Mouse (Mus musculus) heart, embryonic 11.5 days (tissue): ENCODE data around the gene Psmg1. TPM values are rescaled to one million over a fixed set of nuclear protein-coding genes. Genes with fewer than 3 reads are reported as not detected.
"Not testable (repeated sequence)": the region's sequence is repeated elsewhere in the genome, so short reads cannot be mapped to it uniquely, and the experiment has no call there.

Experiments
- ATAC-seq: fragments of 200-750 bp; cut with Nextera tagmentation; replicated peaks from 2 replicates; pipeline ENCODE4 v1.8.0; 2017; ENCODE audit warnings: moderate library complexity; ENCODE audit not compliant: insufficient number of reproducible peaks, low FRiP score, low TSS enrichment
- H3K27ac ChIP-seq: fragments of 300-500 bp; sonication (generic); 2 replicates; pipeline ENCODE4 v1.5.1; 2014; ENCODE audit warnings: mild to moderate bottlenecking, low read depth, low read length
- H3K27me3 ChIP-seq: fragments of 300-500 bp; sonication (generic); 2 replicates; pipeline ENCODE4 v1.6.1; 2014; ENCODE audit warnings: mild to moderate bottlenecking, low read length, mixed read lengths; ENCODE audit not compliant: control insufficient read depth, insufficient read depth
- H3K36me3 ChIP-seq: fragments of 300-500 bp; sonication (generic); 2 replicates; pipeline ENCODE4 v1.6.1; 2014; ENCODE audit warnings: mild to moderate bottlenecking, low read length, moderate library complexity, mixed read lengths; ENCODE audit not compliant: control insufficient read depth, insufficient read depth
- H3K4me1 ChIP-seq: fragments of 300-500 bp; sonication (generic); 2 replicates; pipeline ENCODE4 v1.6.1; 2014; ENCODE audit warnings: low read length; ENCODE audit not compliant: control insufficient read depth, insufficient read depth
- H3K4me2 ChIP-seq: fragments of 300-500 bp; sonication (generic); 2 replicates; pipeline ENCODE4 v1.6.1; 2014; ENCODE audit warnings: mild to moderate bottlenecking, moderate library complexity
- H3K4me3 ChIP-seq: fragments of 300-500 bp; sonication (generic); 2 replicates; pipeline ENCODE4 v1.5.1; 2014; ENCODE audit warnings: low read depth, low read length
- H3K9ac ChIP-seq: fragments of 300-500 bp; sonication (generic); 2 replicates; pipeline ENCODE4 v1.6.1; 2014; ENCODE audit warnings: mild to moderate bottlenecking, low read depth, low read length, moderate library complexity
- H3K9me3 ChIP-seq: fragments of 300-500 bp; sonication (generic); replicated peaks from 2 replicates; pipeline ENCODE4 v1.6.1; 2016; ENCODE audit warnings: low read length; ENCODE audit not compliant: control insufficient read depth
- WGBS: fragments of 180-500 bp; shearing (Covaris S2); extraction: QIAGEN DNeasy Blood & Tissue Kit; methylation state at CpG from one replicate; pipeline ENCODE4 v1.1.7; 2014; ENCODE audit not compliant: insufficient replicate concordance; 5-methylcytosine and 5-hydroxymethylcytosine counted together
- polyA plus RNA-seq: library from polyadenylated mRNA; unstranded; fragments of >200 nt; fragmentation: Nextera tagmentation; extraction: Ambion mirVana; gene quantifications from 2 replicates; pipeline ENCODE4 v1.2.1, GENCODE M21; 2014

The Psmg1 gene
- polyA plus RNA-seq, 1 experiment from 2014 or later: 83.1 TPM

- Histone ChIP-seq H3K27me3 (no peaks in the 10 kb centered on the region), H3K9me3 (no peaks in the 10 kb centered on the region), H3K4me1 (no peaks in the 10 kb centered on the region), H3K9ac (no peak overlapping the region), H3K36me3 (no peaks in the 10 kb centered on the region), H3K4me3 (no peak overlapping the region), H3K27ac (no peak overlapping the region), H3K4me2 (no peak overlapping the region)
- ATAC-seq: no peak
- WGBS: 71% methylated on average over 2 of the region's 2 CpGs
These were observed 19.9 kb downstream of the Psmg1 start for GRCm38 (mm10) chr16:95970841-95971240.

DNA sequence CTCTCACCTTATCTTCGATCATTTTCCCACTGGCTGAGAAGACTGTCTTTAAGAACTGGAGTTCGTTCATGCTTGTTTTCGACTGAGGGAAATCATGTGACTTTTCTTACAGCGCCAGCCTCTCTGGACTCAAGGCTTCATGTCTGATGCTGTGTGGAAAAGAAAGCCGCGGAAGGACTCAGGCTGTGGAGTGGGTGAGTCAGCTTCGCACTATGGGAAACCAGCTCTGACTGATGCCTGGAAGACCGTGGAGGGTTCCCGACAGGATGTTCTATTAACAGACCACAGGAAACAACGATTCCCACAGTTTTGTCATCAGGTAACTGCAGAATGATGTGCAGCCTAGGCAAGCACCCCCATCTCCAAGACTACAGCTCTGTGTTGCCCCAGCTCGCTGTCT is 23.3 kb downstream of the Psmg1 start:
- Histone ChIP-seq H3K4me1 (peaks cover 4% of the 10 kb centered on the region; the same call in 1 of the 2 replicates), H3K27ac (no peak overlapping the region), H3K4me3 (no peak overlapping the region), H3K9me3 (no peaks in the 10 kb centered on the region), H3K9ac (no peak overlapping the region), H3K27me3 (no peaks in the 10 kb centered on the region), H3K4me2 (no peak overlapping the region), H3K36me3 (no peaks in the 10 kb centered on the region)
- ATAC-seq: no peak
- 71% methylated on average over 11 of the region's 11 CpGs for WGBS

GRCm38 (mm10) chr16:95964427-95965023 is 26.2 kb downstream of the Psmg1 start:
- Histone ChIP-seq H3K27me3 (no peaks in the 10 kb centered on the region), H3K4me1 (peaks cover 4% of the 10 kb centered on the region; the same call in 1 of the 2 replicates), H3K9ac (no peak overlapping the region), H3K4me3 (no peak overlapping the region), H3K4me2 (peak overlapping the region; percentile 44), H3K36me3 (no peaks in the 10 kb centered on the region), H3K27ac (no peak overlapping the region), H3K9me3 (no peaks in the 10 kb centered on the region)
- no peak for ATAC-seq
- 43% methylated on average over 11 of the region's 11 CpGs for WGBS

- ATAC-seq, H3K4me3 ChIP-seq, H3K4me1 ChIP-seq, H3K4me2 ChIP-seq, H3K27me3 ChIP-seq, H3K9ac ChIP-seq, H3K9me3 ChIP-seq, H3K36me3 ChIP-seq, H3K27ac ChIP-seq: not testable (repeated sequence)
- 65% methylated on average over 1 of the region's 1 CpGs for WGBS
These were observed 29.3 kb downstream of the Psmg1 start for GRCm38 (mm10) chr16:95961484-95961883.

GRCm38 (mm10) chr16:95960689-95961088 is 30.1 kb downstream of the Psmg1 start:
- H3K27ac ChIP-seq, H3K27me3 ChIP-seq, H3K9me3 ChIP-seq, H3K4me3 ChIP-seq, H3K36me3 ChIP-seq, H3K9ac ChIP-seq, H3K4me1 ChIP-seq, H3K4me2 ChIP-seq, ATAC-seq: not testable (repeated sequence)
- WGBS: 88% methylated on average over 2 of the region's 2 CpGs

DNA sequence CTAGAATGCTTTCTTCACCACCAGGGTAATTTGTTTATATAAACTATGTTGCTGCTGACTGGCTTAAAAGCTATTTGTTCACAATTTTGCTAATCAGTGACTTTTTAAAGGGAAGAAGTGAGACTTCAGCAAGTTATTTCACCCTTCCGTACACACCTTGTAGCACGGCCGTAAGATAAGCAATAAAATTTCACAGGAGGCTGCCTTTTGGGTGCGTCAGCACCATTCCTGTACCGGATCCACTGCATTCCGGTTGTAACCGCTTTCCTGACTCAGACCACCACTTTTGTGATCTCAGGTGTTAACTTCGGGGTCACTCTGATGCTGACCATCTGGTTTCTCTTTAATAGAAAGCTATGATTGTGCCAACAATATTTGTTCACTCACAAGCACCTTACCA is 32.7 kb downstream of the Psmg1 start:
- Histone ChIP-seq H3K9ac (no peak overlapping the region), H3K27ac (no peak overlapping the region), H3K4me3 (no peak overlapping the region), H3K4me1 (no peaks in the 10 kb centered on the region), H3K27me3 (no peaks in the 10 kb centered on the region), H3K9me3 (peaks cover 3% of the 10 kb centered on the region; the same call in 1 of the 2 replicates), H3K4me2 (no peak overlapping the region), H3K36me3 (no peaks in the 10 kb centered on the region)
- 73% methylated on average over 8 of the region's 8 CpGs for WGBS
- no peak for ATAC-seq

DNA sequence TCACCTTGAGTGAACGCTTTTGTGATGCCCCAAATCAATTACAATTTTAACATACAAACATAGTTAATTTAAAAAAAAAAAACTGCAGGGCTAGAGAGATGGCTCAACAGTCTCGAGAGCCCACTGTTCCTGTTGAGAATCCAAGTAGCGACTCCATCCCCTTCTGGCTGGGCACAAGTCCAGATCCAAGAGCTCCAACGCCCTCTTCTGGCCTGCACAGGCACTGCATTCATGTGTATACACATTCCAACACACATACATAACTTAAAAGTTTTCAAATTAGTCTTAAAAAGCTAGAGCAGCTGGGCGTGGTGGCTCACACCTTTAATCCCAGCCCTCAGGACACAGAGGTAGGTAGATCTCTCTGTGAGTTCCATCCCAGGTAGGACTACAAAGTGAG is 34.1 kb downstream of the Psmg1 start:
- WGBS: 65% methylated on average over 5 of the region's 5 CpGs
- no peak for ATAC-seq
- H3K27me3 ChIP-seq: no peaks in the 10 kb centered on the region

DNA sequence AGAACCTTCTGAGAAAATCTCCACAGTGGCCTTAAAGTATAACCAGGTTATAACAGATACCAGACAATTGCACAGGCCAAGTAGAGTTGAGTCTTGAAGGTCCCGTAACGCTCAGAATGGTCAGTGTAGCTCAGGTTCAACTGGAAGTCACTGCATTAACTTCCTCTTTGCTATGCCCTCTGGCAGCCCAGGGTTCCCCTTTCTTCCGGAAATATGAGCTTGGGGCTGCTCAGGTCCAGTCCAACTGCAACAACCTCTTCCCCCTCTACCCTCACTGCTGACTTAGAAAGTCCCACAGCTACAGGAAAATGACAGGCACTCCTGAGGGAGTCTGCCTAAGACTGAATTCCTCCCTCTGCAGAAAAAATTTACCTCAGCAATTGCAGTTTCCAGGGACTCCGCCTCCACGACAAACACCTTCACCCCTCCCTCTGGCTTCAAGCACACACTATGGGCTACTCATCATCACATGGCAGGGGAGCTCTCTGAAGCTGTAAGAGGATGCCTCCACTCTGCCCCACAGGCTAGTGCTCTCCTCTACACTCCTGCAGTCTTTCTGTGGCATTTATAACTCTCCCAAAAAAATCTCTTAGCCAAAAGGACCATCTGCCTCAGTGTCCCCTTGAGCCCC is 34.9 kb downstream of the Psmg1 start:
- no peak for ATAC-seq
- no peak overlapping the region for H3K27ac ChIP-seq
- H3K9me3 ChIP-seq: peaks cover 3% of the 10 kb centered on the region; the same call in 1 of the 2 replicates
- no peaks in the 10 kb centered on the region for H3K27me3 ChIP-seq
- no peak overlapping the region for H3K9ac ChIP-seq
- H3K4me2 ChIP-seq: no peak overlapping the region
- H3K4me1 ChIP-seq: no peaks in the 10 kb centered on the region
- H3K36me3 ChIP-seq: no peaks in the 10 kb centered on the region
- no peak overlapping the region for H3K4me3 ChIP-seq
- 76% methylated on average over 5 of the region's 5 CpGs for WGBS

More for the DNA sequence above, 34.1 kb downstream of the Psmg1 start:
- Histone ChIP-seq H3K4me2 (no peak overlapping the region), H3K4me1 (no peaks in the 10 kb centered on the region), H3K9me3 (peaks cover 3% of the 10 kb centered on the region; the same call in 1 of the 2 replicates), H3K27ac (no peak overlapping the region), H3K4me3 (no peak overlapping the region), H3K36me3 (no peaks in the 10 kb centered on the region), H3K9ac (no peak overlapping the region)

- Histone ChIP-seq H3K4me1 (no peaks in the 10 kb centered on the region), H3K27me3 (no peaks in the 10 kb centered on the region), H3K9me3 (peaks cover 3% of the 10 kb centered on the region; the same call in 1 of the 2 replicates), H3K4me2 (no peak overlapping the region), H3K9ac (no peak overlapping the region), H3K27ac (no peak overlapping the region), H3K4me3 (no peak overlapping the region), H3K36me3 (no peaks in the 10 kb centered on the region)
- WGBS: 71% methylated on average over 3 of the region's 3 CpGs
- ATAC-seq: no peak
These were observed 36.4 kb downstream of the Psmg1 start for GRCm38 (mm10) chr16:95954341-95954740.
